Mouse (Mus musculus) left cerebral cortex, postnatal 36 days (tissue): ENCODE data around the gene Mettl7a3. TPM values are rescaled to one million over a fixed set of nuclear protein-coding genes. Genes with fewer than 3 reads are reported as not detected.
"Not testable (repeated sequence)": the region's sequence is repeated elsewhere in the genome, so short reads cannot be mapped to it uniquely, and the experiment has no call there.

Source experiments
- DNase-seq, 2 experiments: peaks; one replicate each; pipeline ENCODE4 v3.0.0; 2021 to 2022; ENCODE audit warnings: low spot score in 2 of 2, mixed read lengths in 1 of 2
- intact Hi-C: fragments of 180-260 bp; cut with DNase I; formaldehyde crosslinking; loops from one replicate; pipeline ENCODE4 v1.15.1; 2025
- total RNA-seq, 2 experiments: library from RNA; stranded (reverse); gene quantifications; 2 replicates each; pipeline ENCODE4 v1.2.3; 2021

Mettl7a3 gene
- total RNA-seq, result under 1 TPM in 1 of 2 experiments, not detected in 1; 0.27 TPM

- no peak for DNase-seq
- intact Hi-C loops, result no loop called here
Measured at GRCm38 (mm10) chr15:100334629-100335028, at the start of gene Mettl7a3. TSS of gene Mettl7a3 (plus strand) at chr15:100334929.

- intact Hi-C loops, result no loop called here
Measured at GRCm38 (mm10) chr15:100288980-100289379, 45.7 kb upstream of the Mettl7a3 start.

GRCm38 (mm10) chr15:100290858-100291257, 43.9 kb upstream of the Mettl7a3 start:
- DNase-seq, result no peak
- intact Hi-C loops, result no loop called here

More at GRCm38 (mm10) chr15:100288980-100289379, 45.7 kb upstream of the Mettl7a3 start:
- DNase-seq, result no peak

GRCm38 (mm10) chr15:100292326-100292725, 42.4 kb upstream of the Mettl7a3 start:
- DNase-seq, result no peak
- intact Hi-C loops, result no loop called here

GRCm38 (mm10) chr15:100297856-100298255, 36.9 kb upstream of the Mettl7a3 start:
- no peak for DNase-seq
- intact Hi-C loops, result no loop called here

GRCm38 (mm10) chr15:100300499-100300898, 34.2 kb upstream of the Mettl7a3 start:
- intact Hi-C loops, result no loop called here
- DNase-seq, result no peak

GRCm38 (mm10) chr15:100301556-100301955, 33.2 kb upstream of the Mettl7a3 start:
- peak; percentile 18 to 33 for DNase-seq
- intact Hi-C loops, result no loop called here

- DNase-seq, result no peak
- intact Hi-C loops, result loop anchor here (2.0 kb wide), 1 partner anchor 77 kb away; the partner anchor contains the start of gene Atf1
Measured at GRCm38 (mm10) chr15:100303428-100304018, 31.2 kb upstream of the Mettl7a3 start.

GRCm38 (mm10) chr15:100304019-100304991, 30.4 kb upstream of the Mettl7a3 start, which contains the start of gene Mettl7a1:
TSS of gene Mettl7a1 (plus strand) at chr15:100304140.
- intact Hi-C loops, result loop anchor here (2.0 kb wide), 1 partner anchor 78 kb away; the partner anchor contains the start of gene Atf1
- peak; percentile 83 to 86 for DNase-seq

GRCm38 (mm10) chr15:100306201-100306600, 28.5 kb upstream of the Mettl7a3 start:
- no peak for DNase-seq
- intact Hi-C loops, result no loop called here

- DNase-seq, intact Hi-C loops: not testable (repeated sequence)
Measured at GRCm38 (mm10) chr15:100307438-100308096, 27.2 kb upstream of the Mettl7a3 start.

GRCm38 (mm10) chr15:100312346-100312745, 22.4 kb upstream of the Mettl7a3 start:
- no peak for DNase-seq
- intact Hi-C loops, result no loop called here

GRCm38 (mm10) chr15:100314448-100315145, 20.1 kb upstream of the Mettl7a3 start:
- intact Hi-C loops, result no loop called here
- no peak for DNase-seq

- DNase-seq, intact Hi-C loops: not testable (repeated sequence)
Measured at GRCm38 (mm10) chr15:100318014-100318671, 16.6 kb upstream of the Mettl7a3 start.

GRCm38 (mm10) chr15:100319884-100320283, 14.8 kb upstream of the Mettl7a3 start:
- no peak for DNase-seq
- intact Hi-C loops, result no loop called here

- intact Hi-C loops, result no loop called here
- no peak for DNase-seq
Measured at GRCm38 (mm10) chr15:100320295-100320905, 14.3 kb upstream of the Mettl7a3 start.

GRCm38 (mm10) chr15:100321134-100321533, 13.6 kb upstream of the Mettl7a3 start:
- no peak for DNase-seq
- intact Hi-C loops, result no loop called here

- peak in 1 of 2 experiments; percentile 22 for DNase-seq
- intact Hi-C loops, result no loop called here
Measured at GRCm38 (mm10) chr15:100324021-100324591, 10.6 kb upstream of the Mettl7a3 start.
